ENCODE assay signal across 8 mouse cellular contexts in the genomic region with DNA sequence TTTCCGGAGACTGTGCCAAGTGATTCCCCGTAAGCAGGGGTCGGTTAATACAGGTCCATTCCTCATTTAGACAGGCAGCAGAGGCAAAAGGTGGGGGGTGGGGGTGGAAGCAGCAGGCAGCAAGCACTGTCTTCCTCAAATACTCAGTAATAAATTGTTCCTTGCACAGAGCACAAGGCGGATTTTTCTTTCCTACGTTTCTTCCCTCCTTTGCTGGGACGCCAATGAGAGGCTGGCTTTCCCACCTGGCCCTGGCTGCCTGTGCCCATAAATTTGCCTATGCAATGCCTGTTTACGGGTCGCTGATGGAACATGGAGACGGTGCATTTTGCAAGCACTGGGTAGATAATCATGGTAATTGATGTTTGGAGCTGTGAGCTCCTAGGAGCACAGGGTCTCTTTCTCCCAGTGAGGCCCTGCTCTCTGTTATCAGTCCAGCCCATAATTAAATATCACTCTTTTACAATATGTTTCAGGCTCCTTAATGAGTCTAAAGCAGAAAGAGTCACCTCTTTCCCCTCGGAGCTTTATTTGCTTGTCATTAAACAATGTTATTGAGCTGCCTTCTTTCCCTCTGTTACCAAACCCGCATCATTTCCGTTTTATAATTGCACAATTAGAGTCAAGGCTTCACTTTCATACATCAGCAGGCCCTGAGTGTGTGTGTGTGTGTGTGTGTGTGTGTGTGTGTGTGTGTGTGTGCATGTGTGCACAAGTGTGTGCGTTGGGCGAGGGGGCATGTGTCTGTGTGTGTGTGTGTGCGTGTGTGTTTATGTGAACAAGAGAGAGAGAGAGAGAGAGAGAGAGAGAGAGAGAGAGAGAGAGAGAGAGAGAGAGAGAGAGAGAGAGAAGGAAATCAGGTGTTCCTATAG.
DNase-seq lines count a peak whose midpoint lies in the region; ATAC-seq and TF ChIP-seq lines count a peak whose summit lies in the region.
"Had no signal": no experiment of that assay in that cellular context is flagged by ENCODE, and none has a peak within 500 bp of the region (broad histone marks: within the 10 kb centered on the region; RNA-seq: fewer than 3 reads in every experiment).

No protein-coding gene starts in this region.

- no peak for TF ChIP-seq CTCF in liver, postnatal 0 days (IDR thresholded peaks at IDR 0.05; ENCODE audit: low read depth)

- H3K27me3 ChIP-seq in liver, postnatal 0 days (ENCODE audit: insufficient read depth, low read length): no peaks in the 10 kb centered on the region
- no peaks in the 10 kb centered on the region for H3K27me3 ChIP-seq in liver, embryonic 12.5 days (replicated peaks)
- no peaks in the 10 kb centered on the region for H3K27me3 ChIP-seq in forebrain, embryonic 16.5 days (replicated peaks; ENCODE audit: control insufficient read depth, insufficient read depth, low read length)
- H3K27me3 ChIP-seq in limb, embryonic 12.5 days: no peaks in the 10 kb centered on the region
- H3K27me3 ChIP-seq: megakaryocyte, embryonic 14.5 days had no signal

- no peak overlapping the region for H3K4me3 ChIP-seq in liver, postnatal 0 days (ENCODE audit: low read depth, low read length)
- H3K4me3 ChIP-seq in liver, embryonic 12.5 days: no peak overlapping the region
- H3K4me3 ChIP-seq in forebrain, embryonic 16.5 days (replicated peaks; ENCODE audit: low read length): no peak overlapping the region; the same call in none of the 2 replicates
- no peak overlapping the region for H3K4me3 ChIP-seq in limb, embryonic 12.5 days (replicated peaks)
- H3K4me3 ChIP-seq: megakaryocyte, embryonic 14.5 days had no signal

- H3K4me1 ChIP-seq in liver, postnatal 0 days (ENCODE audit: insufficient read depth): no peaks in the 10 kb centered on the region
- no peaks in the 10 kb centered on the region for H3K4me1 ChIP-seq in liver, embryonic 12.5 days
- peaks cover 27% of the 10 kb centered on the region for H3K4me1 ChIP-seq in forebrain, embryonic 16.5 days (replicated peaks; ENCODE audit: control insufficient read depth, insufficient read depth, low read length)
- peaks cover 21% of the 10 kb centered on the region for H3K4me1 ChIP-seq in limb, embryonic 12.5 days (replicated peaks)
- H3K4me1 ChIP-seq: megakaryocyte, embryonic 14.5 days had no signal

- ATAC-seq in liver, postnatal 0 days: peak; percentile 72
- no peak for ATAC-seq in liver, embryonic 12.5 days
- ATAC-seq in forebrain, embryonic 16.5 days: peak; percentile 67
- ATAC-seq in limb, embryonic 12.5 days (ENCODE audit: insufficient number of reproducible peaks, insufficient read depth, low FRiP score, low TSS enrichment, low read depth): peak; percentile 69; the same call in 1 of the 2 replicates

- no peak overlapping the region for H3K9ac ChIP-seq in liver, postnatal 0 days (replicated peaks)
- H3K9ac ChIP-seq in liver, embryonic 12.5 days: no peak overlapping the region
- H3K9ac ChIP-seq in forebrain, embryonic 16.5 days (replicated peaks; ENCODE audit: low read depth, low read length): peak overlapping the region; percentile 33; the same call in 1 of the 2 replicates
- H3K9ac ChIP-seq in limb, embryonic 12.5 days (replicated peaks): no peak overlapping the region

- no peak overlapping the region for H3K27ac ChIP-seq in liver, postnatal 0 days (ENCODE audit: low read depth)
- H3K27ac ChIP-seq in liver, embryonic 12.5 days: no peak overlapping the region
- H3K27ac ChIP-seq in forebrain, embryonic 16.5 days (ENCODE audit: low read length): peak overlapping the region; percentile 87
- 0 out of 2 replicates have a peak overlapping the region, but pooled peaks have one; percentile 29 for H3K27ac ChIP-seq in limb, embryonic 12.5 days

- intact Hi-C loops in left cerebral cortex, postnatal 25 days (cut with DNase I): no loop called here

- H3K36me3 ChIP-seq in liver, postnatal 0 days (replicated peaks; ENCODE audit: insufficient read depth, low read length): no peaks in the 10 kb centered on the region
- H3K36me3 ChIP-seq in liver, embryonic 12.5 days: no peaks in the 10 kb centered on the region
- no peaks in the 10 kb centered on the region for H3K36me3 ChIP-seq in forebrain, embryonic 16.5 days (ENCODE audit: control insufficient read depth, insufficient read depth)
- no peaks in the 10 kb centered on the region for H3K36me3 ChIP-seq in limb, embryonic 12.5 days

- no peak for TF ChIP-seq EP300 in liver, postnatal 0 days (IDR thresholded peaks at IDR 0.05; ENCODE audit: low read depth)

- H3K4me2 ChIP-seq in liver, postnatal 0 days (ENCODE audit: low read depth, low read length): no peak overlapping the region
- H3K4me2 ChIP-seq in liver, embryonic 12.5 days: no peak overlapping the region
- peak overlapping the region; percentile 50 for H3K4me2 ChIP-seq in forebrain, embryonic 16.5 days (ENCODE audit: low read length)
- H3K4me2 ChIP-seq in limb, embryonic 12.5 days: peak overlapping the region; percentile 35

- no peaks in the 10 kb centered on the region for H3K9me3 ChIP-seq in liver, postnatal 0 days (ENCODE audit: low read length)
- H3K9me3 ChIP-seq in liver, embryonic 12.5 days (replicated peaks): no peaks in the 10 kb centered on the region
- H3K9me3 ChIP-seq in forebrain, embryonic 16.5 days (ENCODE audit: control insufficient read depth, low read length): no peaks in the 10 kb centered on the region
- no peaks in the 10 kb centered on the region for H3K9me3 ChIP-seq in limb, embryonic 12.5 days

- no peak for DNase-seq in liver, postnatal 0 days
- DNase-seq in retina, postnatal 1 day: peak; percentile 42
- DNase-seq in left cerebral cortex, adult 18-20 months (ENCODE audit: low spot score in 2 of 2): no peak
- no peak for DNase-seq in left cerebral cortex, postnatal 25 days (ENCODE audit: low spot score in 2 of 2)

- WGBS in liver, postnatal 0 days (ENCODE audit: insufficient replicate concordance): 55% methylated on average over 15 of the region's 15 CpGs
- WGBS in liver, embryonic 12.5 days (ENCODE audit: insufficient replicate concordance): 62% methylated on average over 15 of the region's 15 CpGs
- WGBS in forebrain, embryonic 16.5 days: 7% methylated on average over 15 of the region's 15 CpGs
- WGBS in limb, embryonic 12.5 days: 22% methylated on average over 15 of the region's 15 CpGs

Comparison
In these comparisons a context has a peak if more than half of its experiments do, and no peak if none do; other contexts are left out.
1. H3K27ac ChIP-seq: peak in forebrain, embryonic 16.5 days (single experiment) and limb, embryonic 12.5 days (single experiment); none in liver, postnatal 0 days (single experiment) and liver, embryonic 12.5 days (single experiment).
2. H3K4me2 ChIP-seq: peak in forebrain, embryonic 16.5 days (single experiment) and limb, embryonic 12.5 days (single experiment); none in liver, postnatal 0 days (single experiment) and liver, embryonic 12.5 days (single experiment).